Mouse (Mus musculus) frontal cortex, postnatal 10 days (tissue): Measurements from ENCODE around the gene Ppp2r1b.
"Not testable (repeated sequence)": the region's sequence is repeated elsewhere in the genome, so short reads cannot be mapped to it uniquely, and the experiment has no call there.

Experiments used
- DNase-seq, 2 experiments: peaks; one replicate each; pipeline ENCODE4 v3.0.0; 2022; ENCODE audit warnings: low spot score in 2 of 2, mixed read lengths in 1 of 2

The Ppp2r1b gene

DNA sequence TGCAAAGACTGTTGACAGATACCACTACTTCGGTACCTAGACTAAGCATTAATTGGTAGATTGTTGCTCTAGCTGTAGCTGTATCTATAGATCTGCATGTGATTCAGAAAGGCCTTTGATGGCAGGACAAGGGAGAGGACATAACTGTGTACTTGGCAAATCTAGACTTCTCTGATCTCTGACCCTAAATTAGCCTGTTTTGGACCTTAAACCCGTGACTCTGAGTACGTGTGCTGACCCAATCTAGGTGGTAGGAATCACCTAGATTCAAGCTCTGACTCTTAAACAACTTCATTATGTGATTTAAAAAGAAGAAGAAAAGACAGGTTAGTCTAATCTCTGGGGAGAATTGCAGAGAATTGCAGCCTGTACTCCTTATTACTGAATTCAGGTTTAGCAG lies at the start of gene Ppp2r1b:
TSS of gene Ppp2r1b (plus strand) at position 221 of the 400 bp plus-strand sequence.
- DNase-seq = no peak

DNA sequence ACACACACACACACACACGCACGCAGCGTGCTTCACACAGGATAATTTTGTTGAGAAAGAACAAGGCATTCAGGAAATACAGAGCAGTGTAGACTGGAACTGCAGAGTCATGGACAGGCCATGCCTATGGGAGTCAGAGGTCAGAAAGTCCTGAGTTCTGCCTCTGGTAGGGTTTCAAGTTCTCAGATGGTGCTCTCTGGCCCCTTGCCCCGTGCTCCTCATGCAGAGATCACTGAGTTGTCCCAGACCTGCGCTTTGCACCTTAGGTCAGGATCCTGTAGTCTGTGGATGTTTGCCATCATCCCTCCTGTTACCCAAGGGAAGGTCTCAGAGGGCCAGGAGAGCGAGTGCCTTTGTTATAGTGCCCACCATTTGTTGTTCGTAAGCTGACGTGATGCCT lies 48.3 kb upstream of the Ppp2r1b start:
- DNase-seq = no peak

DNA sequence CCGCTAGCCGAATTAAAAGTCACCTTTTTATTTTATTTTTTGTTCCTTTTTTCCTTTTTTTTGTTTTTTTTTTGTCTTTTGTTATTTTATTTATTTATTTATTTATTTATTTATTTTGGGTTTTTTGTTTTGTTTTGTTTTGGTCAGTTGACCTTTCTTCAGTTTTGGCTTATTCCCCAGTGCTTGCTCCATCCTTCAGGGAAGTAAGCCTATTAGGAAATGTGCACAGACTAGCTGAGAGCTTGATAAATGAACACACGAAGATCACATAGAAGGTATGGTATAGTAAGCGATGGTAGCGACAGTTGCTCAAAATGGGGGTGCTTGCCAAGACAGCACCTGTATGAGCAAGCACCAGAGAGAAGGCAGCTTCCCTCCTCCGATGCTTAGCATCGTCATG lies 47.5 kb upstream of the Ppp2r1b start:
- no peak for DNase-seq

DNA sequence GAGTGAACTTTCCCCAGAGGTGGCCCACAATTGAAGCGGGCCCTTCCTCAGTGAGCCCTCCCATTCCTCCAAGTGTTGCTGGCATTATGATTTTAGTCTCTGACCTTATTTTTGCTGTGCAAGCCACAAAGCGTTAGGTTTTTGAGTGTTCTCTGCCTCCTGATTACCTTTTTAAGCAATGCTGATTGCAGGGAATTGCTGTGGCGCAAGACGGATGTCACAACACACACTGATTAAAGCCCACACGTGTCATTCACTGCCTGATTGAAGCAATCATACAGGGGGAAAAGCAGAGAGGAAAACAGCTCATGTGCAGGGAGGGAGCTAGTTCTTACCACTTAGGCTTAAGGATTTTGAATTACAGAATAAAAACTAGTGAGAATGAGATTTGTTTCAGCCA lies 46.7 kb upstream of the Ppp2r1b start:
- DNase-seq = no peak

DNA sequence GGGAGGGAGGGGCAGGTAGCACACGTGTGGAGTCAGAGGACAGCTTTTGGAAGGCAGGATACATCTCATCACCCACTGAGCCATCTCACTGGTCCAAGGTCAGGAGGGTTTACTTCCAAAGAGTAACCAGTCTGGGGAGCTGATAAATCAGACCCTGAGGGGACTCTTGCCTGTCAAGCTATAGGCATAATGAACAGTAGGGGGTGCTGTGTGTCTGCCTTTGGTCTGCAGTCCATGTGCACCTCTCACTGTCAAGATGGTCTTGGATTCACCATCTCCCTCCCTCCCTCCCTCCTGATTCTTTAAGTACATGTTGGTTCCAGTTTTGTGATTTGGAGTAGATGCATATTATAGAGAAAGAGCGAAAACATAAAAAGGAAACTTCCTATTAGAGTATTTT lies 44.1 kb upstream of the Ppp2r1b start:
- no peak for DNase-seq

DNA sequence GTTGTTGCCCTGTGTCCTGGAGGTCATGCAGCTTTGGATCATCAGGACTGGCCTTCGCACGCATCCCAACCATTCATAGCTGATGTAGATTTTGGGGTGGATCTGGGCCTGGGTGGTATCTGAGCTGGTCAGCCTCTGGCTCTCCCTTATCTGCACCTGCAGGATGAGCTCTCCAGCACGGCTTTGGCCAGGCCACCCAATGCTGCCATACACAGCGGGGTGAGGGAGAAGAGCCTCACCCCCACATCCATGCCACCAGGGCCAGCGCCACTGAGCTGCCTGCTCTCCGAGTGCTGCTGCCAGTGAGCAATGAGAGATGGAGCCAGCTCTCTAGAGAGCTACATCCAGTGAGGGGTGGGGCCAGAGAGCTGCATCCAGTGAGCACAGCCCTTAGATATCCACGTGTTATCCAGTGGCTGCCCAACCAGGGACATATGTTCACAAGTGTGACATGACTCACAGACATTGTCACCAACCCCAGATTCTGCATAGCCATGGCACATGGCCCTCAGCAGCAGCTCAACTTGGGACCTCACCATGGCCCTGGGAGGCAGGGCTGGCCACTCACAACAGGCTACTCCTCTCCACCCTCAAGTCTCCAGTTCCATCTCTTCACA lies 41.9 kb upstream of the Ppp2r1b start:
- no peak for DNase-seq

DNA sequence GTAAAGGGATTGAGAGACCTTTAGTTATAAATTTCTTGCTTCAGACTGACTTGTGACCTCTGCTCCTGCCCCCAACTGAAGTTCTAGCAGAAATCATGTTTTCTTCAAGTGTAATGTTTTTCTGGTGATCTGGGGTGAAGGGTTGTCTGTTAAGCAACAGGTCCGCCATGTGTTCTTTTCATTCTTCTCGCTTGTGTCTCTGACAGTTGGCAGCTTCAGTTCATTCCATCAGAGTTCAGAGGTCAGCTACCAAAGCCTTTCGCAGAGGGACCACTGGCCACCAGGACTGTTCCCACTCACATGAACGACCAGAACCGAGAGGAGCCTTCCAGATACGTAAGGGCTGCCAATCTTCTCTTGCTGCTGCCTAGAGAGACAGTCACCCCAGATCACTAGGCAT lies 36.6 kb upstream of the Ppp2r1b start:
- DNase-seq = no peak

DNA sequence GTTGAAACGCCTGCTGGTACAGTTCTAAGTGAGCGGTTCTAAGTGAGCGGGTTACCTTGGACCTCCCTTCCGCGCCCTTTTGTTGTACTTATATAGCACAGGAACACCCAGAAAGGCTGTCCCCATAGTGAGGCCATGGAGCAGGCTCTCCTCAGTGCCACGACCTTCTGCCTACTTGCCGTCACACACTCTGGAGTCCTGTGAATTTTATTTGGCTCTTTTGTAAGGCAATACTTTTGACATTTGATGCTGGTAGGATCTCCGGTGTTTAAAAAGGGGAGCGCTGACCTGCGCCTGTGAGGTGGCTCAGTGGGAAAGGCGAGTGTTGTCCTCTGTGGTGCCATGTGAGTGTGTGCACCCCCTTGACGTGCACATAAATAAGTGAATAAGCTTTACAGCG lies 36.0 kb upstream of the Ppp2r1b start:
- no peak for DNase-seq

DNA sequence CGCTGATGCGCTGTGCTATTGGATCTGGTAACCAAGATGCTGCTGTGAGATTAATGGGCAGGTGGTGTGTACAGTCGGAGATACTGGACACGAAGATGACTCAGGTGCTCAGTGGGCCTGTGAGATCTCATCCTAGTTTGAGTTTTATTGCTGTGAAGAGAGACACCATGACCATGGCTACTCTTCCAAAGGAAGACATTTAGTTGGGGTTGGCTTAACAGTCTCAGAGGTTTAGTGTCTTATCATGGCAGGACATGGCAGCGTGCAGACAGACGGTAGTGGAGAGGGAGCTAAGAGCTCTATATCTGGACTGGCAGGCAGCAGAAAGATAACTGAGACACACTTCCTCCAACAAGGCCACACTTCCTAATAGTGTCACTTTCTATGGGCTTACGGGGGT lies 33.9 kb upstream of the Ppp2r1b start:
- no peak for DNase-seq

DNA sequence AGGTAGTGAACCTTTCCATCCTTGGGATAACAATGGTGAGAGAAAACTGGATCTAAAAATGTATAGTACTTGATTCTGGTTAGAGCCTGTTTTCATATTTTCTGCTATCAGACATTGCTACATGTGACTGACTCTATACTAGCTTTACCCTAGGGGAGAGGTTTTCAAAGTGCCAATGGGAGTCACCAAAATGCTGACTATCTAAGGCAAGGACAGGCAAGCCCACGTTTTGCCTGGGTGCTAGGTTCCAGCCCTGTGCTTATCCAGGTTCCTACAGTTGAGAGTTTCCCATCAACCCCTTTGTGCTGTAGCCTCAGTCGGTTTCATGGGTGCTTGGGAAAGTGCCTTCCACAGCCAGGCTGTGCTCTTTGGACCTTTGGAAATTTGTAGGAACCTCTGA lies 33.4 kb upstream of the Ppp2r1b start:
- DNase-seq = no peak

DNA sequence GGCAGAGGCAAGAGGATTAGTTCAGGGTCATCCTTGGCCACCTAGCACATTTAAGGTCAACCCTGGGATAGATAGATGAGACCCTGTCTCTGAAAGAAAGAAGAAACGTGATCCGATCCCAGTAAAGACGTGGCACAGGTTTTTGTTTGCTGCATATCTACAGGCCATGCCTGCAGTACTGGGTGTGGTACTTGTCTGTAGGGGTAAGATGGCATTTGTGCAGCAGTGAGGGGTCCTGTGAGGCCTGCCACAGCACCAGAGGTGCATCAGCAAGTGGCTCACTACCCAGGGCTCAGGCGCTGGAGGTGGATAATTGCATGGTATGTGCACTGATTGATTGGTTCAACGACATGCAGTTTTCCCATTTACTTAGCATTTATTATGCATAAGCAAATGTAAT lies 31.3 kb upstream of the Ppp2r1b start:
- no peak for DNase-seq

DNA sequence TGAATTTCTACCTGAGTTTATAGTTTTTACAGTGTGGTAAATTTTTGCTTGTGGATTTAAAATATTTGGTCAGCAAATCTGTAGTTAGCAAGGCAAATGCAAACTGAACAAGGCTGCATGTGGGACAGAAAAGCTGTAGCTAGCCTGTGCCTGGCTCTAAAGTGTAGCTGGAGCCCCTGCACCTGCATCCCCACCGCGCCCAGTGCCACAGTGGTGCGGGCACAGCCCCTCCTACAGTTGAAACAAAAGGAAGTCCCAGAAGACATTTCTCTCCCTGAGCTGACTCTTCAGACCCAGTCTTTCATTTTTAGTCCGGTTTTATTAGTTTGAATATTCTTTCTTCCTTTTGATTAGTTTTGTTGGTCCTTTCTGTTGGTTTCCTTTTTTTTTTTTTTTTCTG lies 29.4 kb upstream of the Ppp2r1b start:
- DNase-seq = no peak

DNA sequence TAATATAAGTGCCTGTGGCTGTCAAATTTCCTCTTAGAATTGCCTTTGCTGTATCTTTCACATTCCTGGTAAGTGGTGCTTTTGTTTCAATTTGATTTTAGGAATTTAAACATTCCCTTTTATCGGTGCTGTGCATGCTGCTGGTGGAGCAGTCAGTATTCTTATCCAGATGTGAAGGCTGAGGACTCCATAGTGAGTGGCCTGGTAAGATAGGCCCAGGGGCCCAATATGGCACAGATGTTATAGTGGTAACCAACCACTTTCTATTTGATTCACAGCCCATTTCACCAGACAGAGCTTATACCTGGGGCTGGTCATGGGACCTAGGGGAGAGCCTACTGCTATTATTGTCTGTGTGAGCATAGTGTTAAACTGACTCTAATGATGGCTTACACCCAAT lies 28.6 kb upstream of the Ppp2r1b start:
- no peak for DNase-seq

DNA sequence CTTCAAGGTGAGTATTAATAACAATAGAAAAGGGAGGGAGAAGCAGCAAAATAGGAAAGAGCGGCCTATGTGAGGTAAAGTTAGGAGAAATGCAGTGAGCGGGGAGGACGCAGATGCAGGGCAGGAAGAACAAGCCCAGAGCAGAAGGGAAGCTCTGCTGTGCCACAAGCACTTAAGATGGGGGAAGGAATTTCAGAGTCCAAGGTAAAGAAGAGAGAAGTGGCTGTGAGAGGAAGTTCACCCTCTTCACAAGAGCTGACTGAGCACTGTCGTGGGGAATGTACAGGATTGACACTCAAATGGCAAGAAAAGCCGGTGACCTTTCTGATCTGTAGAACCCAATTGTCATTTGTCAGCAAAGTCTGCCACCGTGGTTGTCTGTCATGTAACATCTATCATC lies 27.1 kb upstream of the Ppp2r1b start:
- no peak for DNase-seq

DNA sequence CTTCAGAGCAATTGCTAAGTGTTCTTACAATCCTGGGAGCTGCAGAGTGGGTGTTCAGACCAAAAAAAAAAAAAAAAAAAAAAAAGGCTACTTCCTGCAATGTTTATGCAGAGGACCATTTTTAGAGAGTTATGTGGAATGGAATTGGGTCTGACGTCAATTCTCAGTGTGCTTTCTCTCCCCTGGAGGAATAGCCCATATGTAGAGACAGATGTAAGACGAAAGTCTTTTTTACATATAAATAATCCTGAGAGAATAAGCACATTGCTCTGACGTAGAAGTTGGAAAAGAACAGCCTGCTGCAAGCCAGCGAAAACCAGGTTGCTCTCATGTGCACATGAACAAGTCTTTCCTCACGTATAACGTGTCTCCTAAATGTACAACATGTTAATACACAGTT lies 25.4 kb upstream of the Ppp2r1b start:
- DNase-seq = no peak

DNA sequence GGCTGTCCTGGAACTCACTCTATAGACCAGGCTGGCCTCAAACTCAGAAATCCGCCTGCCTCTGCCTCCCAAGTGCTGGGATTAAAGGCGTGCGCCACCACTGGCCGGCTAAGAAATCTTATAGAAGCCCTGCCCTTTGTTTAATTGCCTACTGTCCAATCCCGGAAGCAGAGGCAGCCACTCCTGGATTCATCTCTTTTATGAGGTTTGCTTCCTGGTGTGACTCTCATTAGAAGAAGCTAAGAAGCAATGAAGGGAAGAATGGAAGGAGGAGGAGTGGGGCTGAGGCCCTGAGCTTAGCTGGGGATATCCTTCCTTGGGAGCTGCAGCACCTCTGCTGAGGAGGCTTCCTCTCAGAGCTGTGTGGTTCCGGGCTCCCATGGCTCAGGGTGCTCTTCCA lies 23.4 kb upstream of the Ppp2r1b start:
- DNase-seq = no peak

DNA sequence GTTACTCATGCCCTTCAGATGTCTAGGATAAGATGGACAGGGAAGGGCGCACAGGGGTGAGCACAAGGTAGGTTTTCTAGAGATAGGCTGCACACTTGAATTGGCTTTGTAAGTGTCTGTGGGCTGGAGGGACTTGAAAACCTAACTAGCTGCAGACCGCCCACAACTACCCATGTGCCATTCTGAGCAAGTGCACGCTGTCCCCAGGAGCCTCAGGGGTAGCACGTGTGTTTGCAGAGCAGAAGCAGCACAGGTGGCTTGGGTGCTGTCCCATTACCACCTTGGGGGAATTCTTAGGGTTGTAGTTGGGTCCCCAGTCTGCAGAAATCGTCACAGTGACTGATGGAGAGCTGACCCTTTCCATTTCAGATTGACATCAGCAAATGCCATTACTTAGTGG lies 22.9 kb upstream of the Ppp2r1b start:
- no peak for DNase-seq

DNA sequence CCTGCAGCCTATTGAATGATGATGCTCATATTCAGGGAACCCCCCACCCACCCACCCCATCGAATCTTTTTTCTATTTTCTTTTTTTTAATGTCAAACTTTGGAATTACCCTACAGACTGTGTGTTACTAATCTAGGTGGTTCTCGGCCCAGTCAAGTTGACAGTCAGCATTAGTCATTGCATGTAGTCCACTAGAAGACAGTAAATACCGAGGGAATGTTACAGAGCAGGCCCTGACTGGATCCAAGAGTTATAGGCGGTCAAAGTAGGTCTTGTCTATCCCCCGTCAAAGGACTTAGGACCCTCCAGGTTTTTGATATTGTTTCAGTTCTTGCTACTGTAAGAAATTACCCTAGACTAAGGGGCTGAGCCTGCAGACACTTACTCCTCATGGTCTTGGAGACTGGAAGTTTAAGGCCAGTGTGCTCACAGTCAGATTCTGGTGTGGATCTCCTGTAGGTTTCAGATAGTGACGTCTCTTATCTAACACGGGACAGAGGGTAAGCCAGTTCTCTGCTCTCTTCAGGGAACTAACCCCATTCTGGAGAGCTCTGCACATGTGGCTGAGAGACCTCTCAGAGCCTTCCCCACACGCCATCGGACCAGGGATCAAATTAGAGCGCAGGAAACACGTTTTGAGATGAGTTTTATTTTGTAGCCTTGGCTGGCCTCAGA lies 21.2 kb upstream of the Ppp2r1b start:
- no peak for DNase-seq

DNA sequence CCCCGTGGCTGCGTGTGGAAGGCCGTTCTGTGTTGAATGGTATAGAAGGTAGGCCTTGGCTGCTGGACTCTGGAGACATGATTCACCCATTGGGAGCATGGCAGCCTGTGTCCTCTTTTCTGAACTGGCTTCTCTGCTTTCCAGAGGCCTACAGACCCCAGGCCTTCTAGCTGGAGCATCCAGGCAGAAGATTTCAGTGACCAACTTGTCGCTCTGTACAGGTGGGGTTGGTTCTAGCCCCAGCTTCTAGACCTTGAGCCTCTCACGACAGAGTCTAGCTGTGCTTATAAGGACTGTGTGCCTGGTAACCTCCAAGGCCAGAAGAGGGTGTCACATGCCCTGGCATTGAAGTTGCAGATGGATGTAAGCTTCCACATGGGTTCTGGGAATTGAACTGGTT lies 13.6 kb upstream of the Ppp2r1b start:
- DNase-seq = no peak

DNA sequence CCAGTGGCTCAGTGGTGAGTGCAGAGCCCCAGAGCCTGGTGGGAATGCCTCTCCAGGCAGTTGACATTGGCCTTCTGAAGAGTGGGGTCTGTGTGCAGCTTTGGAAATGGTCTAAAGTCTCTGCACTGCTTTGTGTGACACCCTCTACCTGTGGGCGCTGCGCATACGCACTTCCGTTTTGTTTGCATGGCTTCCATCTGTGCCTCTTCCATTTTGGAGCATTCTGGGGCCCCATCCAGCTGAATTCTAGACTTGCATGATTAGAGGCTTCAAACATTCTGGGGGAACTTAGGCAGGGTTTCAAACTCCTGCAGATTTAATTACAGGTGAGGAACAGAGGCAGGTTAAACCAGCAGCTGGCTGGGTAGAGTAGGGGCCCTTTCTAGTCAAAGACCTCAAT lies 12.9 kb upstream of the Ppp2r1b start:
- DNase-seq = no peak

DNA sequence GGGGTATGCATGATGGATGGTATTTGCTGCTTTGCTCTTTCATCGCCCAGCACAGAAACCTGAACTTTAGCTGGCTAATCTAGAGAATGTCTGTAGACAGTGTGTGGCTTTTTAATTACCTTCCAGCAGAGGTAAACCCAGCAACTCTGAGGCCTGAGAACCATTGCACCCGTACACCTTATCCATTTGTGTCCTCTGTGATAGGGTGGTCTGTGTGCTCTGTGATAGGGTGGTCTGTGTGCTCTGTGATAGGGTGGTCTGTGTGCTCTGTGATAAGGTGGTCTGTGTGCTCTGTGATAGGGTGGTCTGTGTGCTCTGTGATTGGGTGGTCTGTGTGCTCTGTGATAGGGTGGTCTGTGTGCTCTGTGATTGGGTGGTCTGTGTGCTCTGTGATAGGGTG lies 12.5 kb upstream of the Ppp2r1b start:
- DNase-seq = not testable (repeated sequence)

DNA sequence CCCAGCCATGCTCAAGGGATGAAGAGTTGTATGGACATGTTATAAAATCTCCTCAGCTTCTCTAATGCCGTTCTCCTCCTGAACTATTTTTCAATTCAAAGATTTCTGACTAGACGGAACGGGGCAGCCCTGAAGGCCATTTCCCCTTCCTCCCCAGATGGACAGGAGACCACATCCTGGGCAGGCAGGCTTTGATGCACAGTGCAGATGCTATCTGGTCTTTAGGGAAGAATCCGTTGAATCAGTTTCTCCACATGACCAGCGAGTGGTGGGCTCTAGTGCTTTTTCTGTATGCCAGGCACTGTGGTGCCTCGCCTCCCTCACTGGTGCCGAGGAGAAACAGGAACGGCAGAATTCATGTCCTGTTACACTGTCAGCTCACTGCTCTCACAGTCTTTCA lies 11.3 kb upstream of the Ppp2r1b start:
- DNase-seq = no peak

DNA sequence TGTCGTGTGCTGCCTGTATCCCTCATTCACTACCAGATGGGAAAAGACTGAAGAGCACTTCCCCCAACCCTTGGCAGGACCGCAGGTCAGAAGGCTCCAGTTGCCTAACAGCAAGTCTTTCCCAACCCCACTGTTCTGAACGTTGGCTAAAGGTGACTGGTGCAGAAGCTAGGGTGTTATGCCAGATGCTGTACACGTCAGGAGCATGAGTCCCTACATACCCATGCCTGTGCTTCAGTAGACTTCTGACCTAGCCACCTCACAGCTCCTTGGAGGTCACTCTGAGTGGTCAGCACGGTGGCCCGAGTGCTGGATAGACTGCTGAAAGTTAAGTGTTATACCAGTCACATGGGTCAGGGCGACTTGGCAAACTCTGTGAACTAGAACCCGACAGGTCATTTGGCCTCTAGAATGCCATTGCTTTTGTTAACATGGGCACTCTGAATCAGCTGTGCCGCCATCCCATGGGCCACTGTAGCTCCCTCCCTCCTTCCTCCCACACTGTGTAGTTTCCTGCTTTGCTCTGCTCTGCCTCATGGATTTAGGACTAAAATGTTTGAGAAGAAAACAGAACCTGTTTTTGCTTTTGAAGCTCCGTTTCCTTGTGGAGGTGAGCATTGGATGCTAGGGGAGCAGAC lies 9.9 kb upstream of the Ppp2r1b start:
- DNase-seq = no peak

DNA sequence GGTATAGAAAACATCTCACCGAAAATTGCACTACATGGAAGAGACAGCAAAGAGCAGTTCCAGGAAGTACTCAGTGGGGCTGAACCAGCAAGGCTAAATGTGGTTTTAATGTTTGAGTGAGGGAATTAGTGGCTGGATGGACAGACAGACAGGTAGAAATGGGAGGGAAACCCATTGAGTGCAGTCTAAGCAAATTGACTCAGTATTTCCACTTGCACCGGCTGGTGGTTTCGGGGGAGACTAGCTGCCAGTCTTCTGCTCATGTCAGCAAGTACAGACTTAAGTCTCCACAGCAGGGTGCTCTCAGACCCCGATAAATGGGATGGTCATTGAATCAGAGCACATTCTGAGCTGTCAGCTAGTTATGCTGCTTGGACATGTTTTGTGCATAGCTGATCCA lies 9.0 kb upstream of the Ppp2r1b start:
- no peak for DNase-seq
